Mouse (Mus musculus) hindbrain, postnatal 0 days (tissue): Measurements from ENCODE around the gene Dhx29. TPM values are rescaled to one million over a fixed set of nuclear protein-coding genes. Genes with fewer than 3 reads are reported as not detected.

Experiments used
- ATAC-seq: fragments of 200-750 bp; cut with Nextera tagmentation; 2 replicates; pipeline ENCODE4 v1.8.0; 2017; ENCODE audit warnings: mild to moderate bottlenecking, moderate TSS enrichment, moderate library complexity
- DNase-seq: peaks from one replicate; pipeline ENCODE4 v3.0.0-alpha.2; 2015; ENCODE audit warnings: low spot score
- H3K27ac ChIP-seq: fragments of 300-500 bp; sonication (generic); 2 replicates; pipeline ENCODE4 v1.5.1; 2014; ENCODE audit warnings: mild to moderate bottlenecking
- H3K27me3 ChIP-seq: fragments of 300-500 bp; sonication (generic); 2 replicates; pipeline ENCODE4 v1.6.1; 2014; ENCODE audit warnings: low read length, mixed read lengths; ENCODE audit not compliant: insufficient read depth
- H3K36me3 ChIP-seq: fragments of 300-500 bp; sonication (generic); 2 replicates; pipeline ENCODE4 v1.6.1; 2014; ENCODE audit warnings: low read length, mixed read lengths; ENCODE audit not compliant: insufficient read depth
- H3K4me1 ChIP-seq: fragments of 300-500 bp; sonication (generic); 2 replicates; pipeline ENCODE4 v1.6.1; 2014; ENCODE audit warnings: antibody characterized with exemption, low read length, mixed read lengths; ENCODE audit not compliant: insufficient read depth
- H3K4me2 ChIP-seq: fragments of 300-500 bp; sonication (generic); 2 replicates; pipeline ENCODE4 v1.6.1; 2014; ENCODE audit warnings: low read depth, mild to moderate bottlenecking, low read length, moderate library complexity, mixed read lengths
- H3K4me3 ChIP-seq: fragments of 300-500 bp; sonication (generic); 2 replicates; pipeline ENCODE4 v1.5.1; 2014; ENCODE audit warnings: low read length
- H3K9ac ChIP-seq: fragments of 300-500 bp; sonication (generic); replicated peaks from 2 replicates; pipeline ENCODE4 v1.6.1; 2014; ENCODE audit warnings: mild to moderate bottlenecking, low read length, moderate library complexity, mixed read lengths
- H3K9me3 ChIP-seq: fragments of 300-500 bp; sonication (generic); 2 replicates; pipeline ENCODE4 v1.6.1; 2016; ENCODE audit warnings: low read length, mixed read lengths
- CTCF ChIP-seq: IDR thresholded peaks from 2 replicates; pipeline ENCODE4 v1.5.1; 2016; ENCODE audit warnings: antibody characterized with exemption, control low read depth, low read depth
- WGBS: fragments of 180-500 bp; shearing (Covaris S2); extraction: QIAGEN DNeasy Blood & Tissue Kit; methylation state at CpG from one replicate; pipeline ENCODE4 v1.1.7; 2014; 5-methylcytosine and 5-hydroxymethylcytosine counted together
- polyA plus RNA-seq: library from polyadenylated mRNA; unstranded; fragments of >200 nt; fragmentation: Nextera tagmentation; extraction: Ambion mirVana; gene quantifications from 2 replicates; pipeline ENCODE4 v1.2.1, GENCODE M21; 2015
- total RNA-seq: library from RNA; depleted of rRNA; stranded (reverse); fragments of >200 nt; gene quantifications from 2 replicates; pipeline ENCODE4 v1.2.3, GENCODE M21; 2014

The Dhx29 gene
- total and polyA plus RNA-seq, 2 experiments from 2014 or later, result 15.2 to 29.5 TPM

DNA sequence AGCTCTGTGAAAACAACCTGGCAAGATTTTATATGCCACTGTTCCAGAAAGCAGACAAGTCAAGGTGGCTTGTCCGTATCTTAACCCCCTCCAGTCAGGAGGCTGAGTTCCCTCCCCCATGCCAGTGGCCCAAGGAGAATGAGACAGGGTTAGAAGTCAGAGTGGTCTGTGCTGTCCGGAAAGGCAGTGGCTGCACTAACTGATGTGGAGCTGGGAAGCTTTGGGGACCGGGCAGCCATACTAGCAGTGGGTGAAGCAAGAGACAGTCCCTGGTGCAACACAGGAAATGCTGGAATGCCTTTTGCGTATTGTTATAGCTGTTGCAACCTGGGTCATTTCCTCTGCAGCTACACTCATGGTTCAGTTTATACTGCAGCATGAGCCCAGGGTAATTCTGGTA lies 63.1 kb downstream of the Dhx29 start:
- no peak for TF ChIP-seq CTCF
- H3K4me1 ChIP-seq, result peaks cover 5% of the 10 kb centered on the region; the same call in 1 of the 2 replicates
- 7% methylated on average over 4 of the region's 4 CpGs for WGBS
- H3K9me3 ChIP-seq, result no peaks in the 10 kb centered on the region
- H3K4me3 ChIP-seq, result no peak overlapping the region
- H3K9ac ChIP-seq, result no peak overlapping the region
- H3K27me3 ChIP-seq, result peaks cover 68% of the 10 kb centered on the region
- no peak for DNase-seq
- ATAC-seq, result no peak
- H3K27ac ChIP-seq, result no peak overlapping the region
- no peaks in the 10 kb centered on the region for H3K36me3 ChIP-seq
- no peak overlapping the region for H3K4me2 ChIP-seq

DNA sequence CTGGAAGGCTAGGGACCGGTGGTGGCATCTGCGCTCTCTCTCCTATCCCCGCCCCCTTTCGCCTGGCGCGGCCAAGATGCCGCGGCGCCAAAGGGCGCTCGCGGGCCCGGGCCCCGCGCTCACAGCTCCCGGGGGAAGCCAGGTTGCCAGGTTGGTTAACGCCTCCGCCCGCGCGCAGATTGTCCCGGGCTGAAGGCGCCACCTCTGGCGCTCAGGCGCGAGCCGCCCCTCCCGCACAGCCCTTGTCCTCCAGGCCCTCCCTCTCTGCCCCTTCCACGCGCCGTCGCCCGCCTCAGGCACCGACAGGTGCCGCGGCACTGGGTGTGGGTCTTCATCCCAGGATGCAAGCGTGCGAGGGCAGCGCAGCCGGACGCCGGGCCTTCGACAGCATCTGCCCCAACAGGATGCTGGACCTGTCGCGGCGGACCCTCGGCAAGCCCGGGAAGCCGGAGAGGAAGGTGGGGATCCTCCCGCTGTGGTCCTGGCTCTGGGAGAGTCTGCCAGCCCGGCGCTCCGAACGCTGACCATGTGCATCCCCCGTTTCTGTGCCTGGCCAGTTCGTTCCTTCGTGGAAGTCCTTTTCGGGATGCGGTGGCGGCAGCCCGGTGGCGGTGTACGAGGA lies 66.4 kb downstream of the Dhx29 start, which contains the start of gene Mcidas:
Gene Mcidas (plus strand): TSS at position 315 of the 622 bp plus-strand sequence.
- Histone ChIP-seq H3K4me3 (peak within 1 kb of the TSS; percentile 47), H3K4me1 (peaks cover 5% of the 10 kb centered on the region; the same call in 1 of the 2 replicates), H3K27me3 (peaks cover 79% of the 10 kb centered on the region), H3K9me3 (no peaks in the 10 kb centered on the region), H3K4me2 (peak within 1 kb of the TSS; percentile 74), H3K36me3 (no peaks in the 10 kb centered on the region), H3K9ac (peak within 1 kb of the TSS; percentile 37), H3K27ac (no peak within 1 kb of the TSS)
- no peak for TF ChIP-seq CTCF
- WGBS, result under 1% methylated on average over 57 of the region's 63 CpGs
- DNase-seq, result peak; percentile 25
- ATAC-seq, result peak; percentile 35

DNA sequence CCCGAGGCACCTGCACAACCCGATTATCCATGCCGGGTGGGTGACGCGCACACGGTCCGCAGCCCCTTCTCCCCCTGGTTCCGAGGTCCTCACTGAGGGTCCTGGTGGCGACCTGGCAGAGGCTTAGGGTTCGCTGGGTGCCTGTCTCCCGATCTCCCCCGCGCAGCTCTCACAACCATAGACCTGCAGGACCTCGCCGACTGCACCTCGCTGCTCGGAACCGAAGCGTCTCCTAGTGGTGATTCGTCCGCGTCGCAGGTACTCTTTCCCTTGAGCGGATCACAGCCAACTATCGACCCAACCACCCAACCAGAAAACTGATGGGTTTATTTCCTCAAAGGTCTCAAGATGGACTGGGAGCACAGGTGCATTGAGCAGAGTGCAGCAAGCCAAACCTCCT lies 66.9 kb downstream of the Dhx29 start:
- Histone ChIP-seq H3K4me2 (peak overlapping the region; percentile 74), H3K27me3 (peaks cover 79% of the 10 kb centered on the region), H3K4me3 (peak overlapping the region; percentile 47), H3K4me1 (peaks cover 5% of the 10 kb centered on the region; the same call in 1 of the 2 replicates), H3K9me3 (no peaks in the 10 kb centered on the region), H3K27ac (no peak overlapping the region), H3K36me3 (no peaks in the 10 kb centered on the region), H3K9ac (peak overlapping the region; percentile 37; the same call in 1 of the 2 replicates)
- peak; percentile 79 for TF ChIP-seq CTCF
- DNase-seq (peak; percentile 79), ATAC-seq (peak; percentile 52)
- 1% methylated on average over 25 of the region's 25 CpGs for WGBS

DNA sequence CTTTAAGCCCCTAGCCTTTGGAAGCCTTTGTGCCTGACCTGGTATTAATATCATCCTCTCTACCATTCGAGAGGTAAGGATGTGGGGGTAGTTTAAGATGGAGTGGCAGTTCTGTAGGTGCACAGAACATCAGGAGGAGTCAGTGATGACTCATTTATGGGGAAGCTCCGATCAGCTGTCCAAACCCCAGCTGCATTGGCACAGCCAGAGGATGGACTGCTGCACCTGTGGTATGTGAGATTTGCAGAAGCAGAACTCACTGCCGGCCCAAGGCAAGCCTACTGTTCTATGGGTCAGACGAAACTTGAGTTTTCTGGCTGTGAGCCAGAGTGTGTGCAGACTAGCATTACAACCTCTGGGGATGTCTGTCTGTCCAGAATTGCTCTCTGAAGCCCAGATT lies 69.2 kb downstream of the Dhx29 start:
- H3K36me3 ChIP-seq, result no peaks in the 10 kb centered on the region
- H3K27me3 ChIP-seq, result peaks cover 70% of the 10 kb centered on the region
- H3K9me3 ChIP-seq, result no peaks in the 10 kb centered on the region
- no peak overlapping the region for H3K4me2 ChIP-seq
- H3K4me1 ChIP-seq, result peaks cover 5% of the 10 kb centered on the region; the same call in 1 of the 2 replicates
- ATAC-seq, result no peak
- WGBS, result 46% methylated on average over 4 of the region's 4 CpGs
- no peak overlapping the region for H3K4me3 ChIP-seq
- H3K9ac ChIP-seq, result no peak overlapping the region
- H3K27ac ChIP-seq, result no peak overlapping the region
- no peak for DNase-seq
- TF ChIP-seq CTCF, result no peak

DNA sequence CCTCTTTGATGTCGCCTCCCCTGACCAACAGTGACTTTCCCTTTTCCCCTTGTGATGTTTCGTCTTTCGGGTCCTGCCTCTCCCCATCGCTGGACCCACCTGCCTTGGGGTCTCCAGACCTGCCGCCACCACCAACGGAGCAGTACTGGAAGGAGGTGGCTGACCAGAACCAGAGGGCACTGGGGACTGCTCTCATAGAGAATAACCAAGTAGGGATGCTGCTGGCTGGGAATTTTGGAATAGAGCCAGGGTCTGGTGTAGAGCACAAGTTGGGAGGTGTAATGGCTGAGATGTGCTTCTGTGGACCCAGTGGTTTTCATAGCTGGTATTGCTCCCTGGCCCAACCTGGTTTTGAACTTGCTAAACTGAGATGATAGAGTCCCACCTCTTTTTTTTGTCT lies 70.1 kb downstream of the Dhx29 start:
- no peak for DNase-seq
- peaks cover 65% of the 10 kb centered on the region for H3K27me3 ChIP-seq
- peaks cover 5% of the 10 kb centered on the region; the same call in 1 of the 2 replicates for H3K4me1 ChIP-seq
- no peak for TF ChIP-seq CTCF
- 62% methylated on average over 6 of the region's 6 CpGs for WGBS
- H3K27ac ChIP-seq, result no peak overlapping the region
- no peak for ATAC-seq
- no peaks in the 10 kb centered on the region for H3K9me3 ChIP-seq
- H3K4me2 ChIP-seq, result no peak overlapping the region
- no peaks in the 10 kb centered on the region for H3K36me3 ChIP-seq
- H3K4me3 ChIP-seq, result no peak overlapping the region
- no peak overlapping the region for H3K9ac ChIP-seq

DNA sequence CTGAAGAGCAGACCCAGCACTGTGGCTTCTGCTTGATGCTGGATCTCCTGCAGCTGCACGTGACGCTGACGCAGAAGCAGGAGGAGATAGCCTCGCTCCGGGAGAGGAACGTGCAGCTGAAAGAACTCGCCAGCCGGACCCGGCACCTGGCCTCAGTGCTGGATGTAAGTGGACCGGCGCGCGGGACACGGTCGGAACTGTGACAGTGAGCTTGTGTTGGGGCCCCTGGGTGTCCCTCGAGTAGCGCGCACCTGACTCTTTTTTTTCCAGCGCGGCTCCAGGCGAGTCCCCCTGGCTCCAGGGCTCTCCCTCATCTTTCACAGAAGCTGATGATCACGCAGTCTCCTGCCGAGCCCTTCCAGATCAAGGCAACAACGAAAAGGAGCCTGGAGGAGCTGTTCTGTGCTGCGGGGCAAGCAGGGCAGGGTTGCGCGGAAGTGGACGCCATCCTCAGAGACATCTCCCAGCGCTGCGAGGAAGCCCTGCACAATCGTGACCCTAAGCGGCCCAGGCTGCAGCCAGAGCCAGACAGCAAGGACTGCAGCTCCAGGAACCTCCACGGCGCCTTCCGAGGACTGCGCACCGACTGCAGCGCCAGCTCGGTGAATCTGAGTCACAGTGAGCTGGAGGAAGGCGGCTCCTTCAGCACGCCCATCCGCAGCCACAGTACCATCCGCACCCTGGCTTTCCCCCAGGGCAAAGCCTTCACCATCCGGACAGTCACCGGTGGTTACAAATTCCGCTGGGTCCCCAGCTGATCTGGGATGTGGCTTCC lies 71.4 kb downstream of the Dhx29 start:
- no peak overlapping the region for H3K27ac ChIP-seq
- under 1% methylated on average over 46 of the region's 46 CpGs for WGBS

More for the DNA sequence above, 71.4 kb downstream of the Dhx29 start:
- peaks cover 5% of the 10 kb centered on the region; the same call in 1 of the 2 replicates for H3K4me1 ChIP-seq
- no peaks in the 10 kb centered on the region for H3K36me3 ChIP-seq
- H3K9ac ChIP-seq, result peak overlapping the region; percentile 21; the same call in 1 of the 2 replicates
- H3K4me2 ChIP-seq, result peak overlapping the region; percentile 76
- peak overlapping the region; percentile 38 for H3K4me3 ChIP-seq
- TF ChIP-seq CTCF, result no peak
- DNase-seq, result peak; percentile 52
- H3K9me3 ChIP-seq, result no peaks in the 10 kb centered on the region
- ATAC-seq, result peak; percentile 64
- peaks cover 54% of the 10 kb centered on the region for H3K27me3 ChIP-seq
